Mouse (Mus musculus) forebrain, embryonic 15.5 days (tissue): ENCODE measurements around the gene Igf2bp3. TPM values are rescaled to one million over a fixed set of nuclear protein-coding genes. Genes with fewer than 3 reads are reported as not detected.
A peak's percentile ranks its signal among the peaks of the same experiment; 100 is the strongest.

Experiments
- ATAC-seq: fragments of 200-750 bp; cut with Nextera tagmentation; replicated peaks from 2 replicates; pipeline ENCODE4 v1.8.0; 2017; ENCODE audit warnings: mild to moderate bottlenecking, moderate TSS enrichment, moderate library complexity
- H3K27ac ChIP-seq: fragments of 300-500 bp; sonication (generic); replicated peaks from 2 replicates; pipeline ENCODE4 v1.5.1; 2015; ENCODE audit warnings: mild to moderate bottlenecking, inconsistent platforms
- H3K27me3 ChIP-seq: fragments of 300-500 bp; sonication (generic); 2 replicates; pipeline ENCODE4 v1.6.1; 2015; ENCODE audit warnings: inconsistent platforms
- H3K36me3 ChIP-seq: fragments of 300-500 bp; sonication (generic); 2 replicates; pipeline ENCODE4 v1.6.1; 2015; ENCODE audit warnings: mild to moderate bottlenecking, inconsistent platforms
- H3K4me1 ChIP-seq: fragments of 300-500 bp; sonication (generic); 2 replicates; pipeline ENCODE4 v1.6.1; 2015; ENCODE audit warnings: inconsistent platforms
- H3K4me2 ChIP-seq: fragments of 300-500 bp; sonication (generic); replicated peaks from 2 replicates; pipeline ENCODE4 v1.6.1; 2015; ENCODE audit warnings: mild to moderate bottlenecking, inconsistent platforms
- H3K4me3 ChIP-seq: fragments of 300-500 bp; sonication (generic); 2 replicates; pipeline ENCODE4 v1.5.1; 2015; ENCODE audit warnings: mild to moderate bottlenecking, inconsistent platforms
- H3K9ac ChIP-seq: fragments of 300-500 bp; sonication (generic); replicated peaks from 2 replicates; pipeline ENCODE4 v1.6.1; 2015; ENCODE audit warnings: mild to moderate bottlenecking, inconsistent platforms
- H3K9me3 ChIP-seq: fragments of 300-500 bp; sonication (generic); 2 replicates; pipeline ENCODE4 v1.6.1; 2016; ENCODE audit warnings: inconsistent platforms
- whole genome bisulfite sequencing: fragments of 180-500 bp; shearing (Covaris S2); methylation state at CpG from one replicate; pipeline ENCODE4 v1.1.7; 2015; ENCODE audit warnings: mixed read lengths; 5-methylcytosine and 5-hydroxymethylcytosine counted together
- polyA plus RNA-seq: library from polyadenylated mRNA; unstranded; fragments of >200 nt; fragmentation: Nextera tagmentation; extraction: Ambion mirVana; gene quantifications from 2 replicates; pipeline ENCODE4 v1.2.1, GENCODE M21; 2015

Igf2bp3 gene
- polyA plus RNA-seq, 1 experiment from 2014 or later: 36.5 TPM

- Histone ChIP-seq H3K4me2 (no peak overlapping the region), H3K27ac (no peak overlapping the region), H3K4me3 (no peak overlapping the region), H3K27me3 (no peaks in the 10 kb centered on the region), H3K36me3 (no peaks in the 10 kb centered on the region), H3K4me1 (0 out of 2 replicates have a peak, but pooled peaks cover 4% of the 10 kb centered on the region), H3K9ac (no peak overlapping the region), H3K9me3 (no peaks in the 10 kb centered on the region)
- WGBS: 91% methylated on average over 9 of the region's 9 CpGs
- no peak for ATAC-seq
Measured at GRCm38 (mm10) chr6:49142428-49142827, 72.3 kb downstream of the Igf2bp3 start.

- Histone ChIP-seq H3K27me3 (no peaks in the 10 kb centered on the region), H3K4me2 (no peak overlapping the region), H3K4me3 (no peak overlapping the region), H3K36me3 (no peaks in the 10 kb centered on the region), H3K27ac (no peak overlapping the region), H3K9me3 (no peaks in the 10 kb centered on the region), H3K9ac (no peak overlapping the region), H3K4me1 (0 out of 2 replicates have a peak, but pooled peaks cover 4% of the 10 kb centered on the region)
- ATAC-seq: no peak
- 74% methylated on average over 5 of the region's 5 CpGs for WGBS
Measured at GRCm38 (mm10) chr6:49141125-49141524, 73.6 kb downstream of the Igf2bp3 start.

GRCm38 (mm10) chr6:49138159-49139051 lies 76.4 kb downstream of the Igf2bp3 start:
- Histone ChIP-seq H3K4me1 (peaks cover 11% of the 10 kb centered on the region; the same call in 1 of the 2 replicates), H3K4me3 (no peak overlapping the region), H3K4me2 (no peak overlapping the region), H3K27me3 (no peaks in the 10 kb centered on the region), H3K9me3 (no peaks in the 10 kb centered on the region), H3K36me3 (no peaks in the 10 kb centered on the region), H3K27ac (no peak overlapping the region), H3K9ac (no peak overlapping the region)
- ATAC-seq: no peak
- WGBS: 78% methylated on average over 17 of the region's 17 CpGs

- no peaks in the 10 kb centered on the region for H3K36me3 ChIP-seq
- H3K4me1 ChIP-seq: peaks cover 11% of the 10 kb centered on the region; the same call in 1 of the 2 replicates
- H3K9ac ChIP-seq: no peak overlapping the region
- H3K4me2 ChIP-seq: no peak overlapping the region
- H3K9me3 ChIP-seq: no peaks in the 10 kb centered on the region
- H3K27ac ChIP-seq: no peak overlapping the region
- no peak for ATAC-seq
- no peak overlapping the region for H3K4me3 ChIP-seq
- 70% methylated on average over 5 of the region's 5 CpGs for WGBS
- no peaks in the 10 kb centered on the region for H3K27me3 ChIP-seq
Measured at GRCm38 (mm10) chr6:49136739-49137138, 78.0 kb downstream of the Igf2bp3 start.

GRCm38 (mm10) chr6:49132352-49133090 lies 82.2 kb downstream of the Igf2bp3 start:
- no peak for ATAC-seq
- no peak overlapping the region for H3K4me3 ChIP-seq
- 39% methylated on average over 6 of the region's 6 CpGs for WGBS
- no peak overlapping the region for H3K27ac ChIP-seq
- no peaks in the 10 kb centered on the region for H3K9me3 ChIP-seq
- H3K4me2 ChIP-seq: no peak overlapping the region
- H3K4me1 ChIP-seq: peaks cover 8% of the 10 kb centered on the region; the same call in 1 of the 2 replicates
- H3K27me3 ChIP-seq: no peaks in the 10 kb centered on the region
- H3K36me3 ChIP-seq: no peaks in the 10 kb centered on the region
- no peak overlapping the region for H3K9ac ChIP-seq

GRCm38 (mm10) chr6:49131855-49132254 lies 82.9 kb downstream of the Igf2bp3 start:
- Histone ChIP-seq H3K4me3 (no peak overlapping the region), H3K27me3 (no peaks in the 10 kb centered on the region)
- WGBS: 65% methylated on average over 9 of the region's 9 CpGs

GRCm38 (mm10) chr6:49130328-49130727 lies 84.4 kb downstream of the Igf2bp3 start:
- no peak overlapping the region for H3K27ac ChIP-seq
- ATAC-seq: no peak
- H3K4me2 ChIP-seq: no peak overlapping the region
- no peak overlapping the region for H3K9ac ChIP-seq
- H3K9me3 ChIP-seq: no peaks in the 10 kb centered on the region
- no peaks in the 10 kb centered on the region for H3K27me3 ChIP-seq
- no peaks in the 10 kb centered on the region for H3K36me3 ChIP-seq
- no peaks in the 10 kb centered on the region for H3K4me1 ChIP-seq
- no peak overlapping the region for H3K4me3 ChIP-seq

More at GRCm38 (mm10) chr6:49131855-49132254, 82.9 kb downstream of the Igf2bp3 start:
- no peak for ATAC-seq
- H3K27ac ChIP-seq: no peak overlapping the region
- no peaks in the 10 kb centered on the region for H3K36me3 ChIP-seq
- peaks cover 8% of the 10 kb centered on the region; the same call in 1 of the 2 replicates for H3K4me1 ChIP-seq
- H3K9me3 ChIP-seq: no peaks in the 10 kb centered on the region
- no peak overlapping the region for H3K4me2 ChIP-seq
- no peak overlapping the region for H3K9ac ChIP-seq

GRCm38 (mm10) chr6:49120370-49120769 lies 94.4 kb downstream of the Igf2bp3 start:
- 92% methylated on average over 3 of the region's 3 CpGs for WGBS
- no peak for ATAC-seq
- peaks cover 6% of the 10 kb centered on the region; the same call in 1 of the 2 replicates for H3K36me3 ChIP-seq

GRCm38 (mm10) chr6:49119462-49120135 lies 95.2 kb downstream of the Igf2bp3 start:
- Histone ChIP-seq H3K27ac (no peak overlapping the region), H3K4me2 (no peak overlapping the region)
- WGBS: 69% methylated on average over 1 of the region's 1 CpGs

More at GRCm38 (mm10) chr6:49120370-49120769, 94.4 kb downstream of the Igf2bp3 start:
- Histone ChIP-seq H3K4me2 (no peak overlapping the region), H3K27me3 (no peaks in the 10 kb centered on the region), H3K4me1 (peaks cover 10% of the 10 kb centered on the region), H3K27ac (no peak overlapping the region), H3K9me3 (no peaks in the 10 kb centered on the region), H3K9ac (no peak overlapping the region), H3K4me3 (no peak overlapping the region)

GRCm38 (mm10) chr6:49118446-49118845 lies 96.3 kb downstream of the Igf2bp3 start:
- 80% methylated on average over 8 of the region's 8 CpGs for whole genome bisulfite sequencing
- no peak overlapping the region for H3K4me3 ChIP-seq
- peaks cover 10% of the 10 kb centered on the region for H3K4me1 ChIP-seq
- no peaks in the 10 kb centered on the region for H3K9me3 ChIP-seq
- no peak overlapping the region for H3K9ac ChIP-seq
- H3K27me3 ChIP-seq: no peaks in the 10 kb centered on the region
- H3K4me2 ChIP-seq: no peak overlapping the region
- H3K36me3 ChIP-seq: peaks cover 14% of the 10 kb centered on the region; the same call in 1 of the 2 replicates
- no peak for ATAC-seq
- no peak overlapping the region for H3K27ac ChIP-seq

More at GRCm38 (mm10) chr6:49119462-49120135, 95.2 kb downstream of the Igf2bp3 start:
- no peak for ATAC-seq
- H3K27me3 ChIP-seq: no peaks in the 10 kb centered on the region
- H3K4me3 ChIP-seq: no peak overlapping the region
- 0 out of 2 replicates have a peak overlapping the region, but pooled peaks have one; percentile 13 for H3K9ac ChIP-seq
- H3K4me1 ChIP-seq: peaks cover 10% of the 10 kb centered on the region
- H3K9me3 ChIP-seq: no peaks in the 10 kb centered on the region
- H3K36me3 ChIP-seq: peaks cover 9% of the 10 kb centered on the region; the same call in 1 of the 2 replicates

GRCm38 (mm10) chr6:49116241-49116640 lies 98.5 kb downstream of the Igf2bp3 start:
- Histone ChIP-seq H3K4me3 (no peak overlapping the region), H3K36me3 (peaks cover 12% of the 10 kb centered on the region; the same call in 1 of the 2 replicates), H3K9me3 (no peaks in the 10 kb centered on the region), H3K27me3 (no peaks in the 10 kb centered on the region), H3K9ac (no peak overlapping the region), H3K27ac (no peak overlapping the region), H3K4me2 (no peak overlapping the region), H3K4me1 (peaks cover 10% of the 10 kb centered on the region)
- no peak for ATAC-seq
- 90% methylated on average over 8 of the region's 8 CpGs for whole genome bisulfite sequencing
